Mouse (Mus musculus) thymus, postnatal 0 days (tissue): ENCODE results near the gene Pex7. TPM values are rescaled to one million over a fixed set of nuclear protein-coding genes. Genes with fewer than 3 reads are reported as not detected.

Source experiments
- DNase-seq: peaks from one replicate; pipeline ENCODE4 v3.0.0-alpha.2; 2015; ENCODE audit warnings: low spot score
- polyA plus RNA-seq: library from polyadenylated mRNA; unstranded; fragments of >200 nt; fragmentation: Nextera tagmentation; extraction: Ambion mirVana; gene quantifications from 2 replicates; pipeline ENCODE4 v1.2.1, GENCODE M21; 2015

Pex7 gene
- polyA plus RNA-seq: 67.6 and 82.6 TPM in 2 replicates

DNA sequence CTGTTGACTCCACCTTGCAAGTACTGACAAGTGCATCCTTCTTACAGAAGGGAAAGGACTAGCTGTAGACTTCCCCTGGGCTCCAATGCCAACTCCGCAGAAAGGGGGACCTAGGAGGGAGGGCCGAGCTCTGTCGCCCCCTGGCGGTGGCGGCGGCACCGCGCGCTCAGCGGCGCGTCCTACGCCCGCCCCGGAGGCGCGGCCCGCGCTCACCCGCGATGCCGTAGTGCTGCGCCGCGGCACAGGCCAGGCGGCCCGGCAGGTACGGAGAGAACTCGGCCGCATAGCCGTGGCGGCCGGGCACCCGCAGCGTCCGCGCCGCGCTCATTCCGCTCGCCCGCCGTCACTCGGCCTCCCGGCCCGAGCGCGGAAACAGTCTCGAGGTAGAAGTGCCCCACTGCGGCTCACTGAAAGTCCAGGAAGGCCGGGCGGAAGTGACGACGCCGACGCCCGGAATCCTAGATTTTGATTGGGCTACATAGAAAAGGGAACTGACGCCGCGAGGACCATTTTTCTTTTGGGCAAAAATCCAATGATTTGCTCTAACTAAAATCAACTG lies at the start of gene Pex7:
TSS of gene Pex7 (minus strand) at position 444 of the 559 bp plus-strand sequence.
- DNase-seq: peak; percentile 97

DNA sequence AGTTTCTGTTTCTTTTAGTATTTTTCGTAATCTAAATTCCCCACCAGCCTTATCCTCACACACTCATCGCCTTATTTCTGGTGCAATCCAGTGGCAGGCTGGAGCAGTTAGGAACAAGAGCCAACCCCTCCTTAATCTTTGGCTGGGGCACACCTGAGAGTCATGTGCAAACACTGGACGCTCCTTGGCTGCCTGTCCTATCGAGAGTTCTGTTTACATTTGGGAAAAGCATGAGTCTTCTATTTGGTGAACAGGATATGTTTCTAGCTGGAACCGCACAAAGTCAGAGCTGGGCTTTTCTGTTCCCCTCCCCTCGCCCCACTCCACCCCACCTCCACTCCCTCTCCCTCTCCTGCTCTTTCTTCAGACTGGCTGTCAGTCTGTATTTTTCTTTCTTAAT lies 49.3 kb upstream of the Pex7 start:
- no peak for DNase-seq

DNA sequence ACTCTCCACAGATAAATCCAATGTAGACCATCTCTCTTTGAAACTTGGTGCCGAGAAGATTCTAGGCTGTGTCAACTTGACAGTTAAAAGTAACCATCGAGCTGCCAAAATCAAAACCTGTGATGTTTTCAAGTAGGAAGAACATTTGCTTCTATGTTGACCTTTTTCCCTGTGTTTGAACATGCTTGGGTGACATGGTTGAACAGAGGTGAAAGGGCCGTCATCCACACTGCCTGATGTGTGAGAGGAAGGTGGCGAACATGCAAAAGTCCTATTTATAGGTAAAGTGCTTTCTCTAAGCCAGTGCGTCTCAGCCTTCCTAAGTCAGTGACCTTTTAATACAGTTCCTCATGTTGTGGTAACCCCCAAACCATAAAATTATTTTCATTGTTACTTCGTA lies 48.3 kb upstream of the Pex7 start:
- DNase-seq: no peak

DNA sequence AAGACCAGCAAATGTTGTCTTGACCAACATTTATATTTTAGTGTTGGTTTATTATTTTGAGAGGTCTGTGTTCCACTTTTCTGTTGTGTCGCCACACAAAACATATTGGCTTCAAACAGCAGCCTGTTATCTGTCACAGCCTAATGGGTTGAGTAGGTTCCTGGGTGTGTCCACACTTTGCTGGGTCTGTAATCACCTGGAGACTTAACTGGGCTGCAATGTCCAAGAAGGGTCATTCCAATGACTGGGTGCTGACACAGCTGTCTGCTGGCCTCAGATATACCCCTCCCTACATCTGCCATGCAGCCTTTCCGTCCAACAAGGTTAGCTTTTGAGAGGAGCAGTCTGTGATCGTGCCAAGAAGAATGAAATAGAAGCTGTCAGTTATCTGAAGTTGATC lies 47.1 kb upstream of the Pex7 start:
- DNase-seq: no peak

DNA sequence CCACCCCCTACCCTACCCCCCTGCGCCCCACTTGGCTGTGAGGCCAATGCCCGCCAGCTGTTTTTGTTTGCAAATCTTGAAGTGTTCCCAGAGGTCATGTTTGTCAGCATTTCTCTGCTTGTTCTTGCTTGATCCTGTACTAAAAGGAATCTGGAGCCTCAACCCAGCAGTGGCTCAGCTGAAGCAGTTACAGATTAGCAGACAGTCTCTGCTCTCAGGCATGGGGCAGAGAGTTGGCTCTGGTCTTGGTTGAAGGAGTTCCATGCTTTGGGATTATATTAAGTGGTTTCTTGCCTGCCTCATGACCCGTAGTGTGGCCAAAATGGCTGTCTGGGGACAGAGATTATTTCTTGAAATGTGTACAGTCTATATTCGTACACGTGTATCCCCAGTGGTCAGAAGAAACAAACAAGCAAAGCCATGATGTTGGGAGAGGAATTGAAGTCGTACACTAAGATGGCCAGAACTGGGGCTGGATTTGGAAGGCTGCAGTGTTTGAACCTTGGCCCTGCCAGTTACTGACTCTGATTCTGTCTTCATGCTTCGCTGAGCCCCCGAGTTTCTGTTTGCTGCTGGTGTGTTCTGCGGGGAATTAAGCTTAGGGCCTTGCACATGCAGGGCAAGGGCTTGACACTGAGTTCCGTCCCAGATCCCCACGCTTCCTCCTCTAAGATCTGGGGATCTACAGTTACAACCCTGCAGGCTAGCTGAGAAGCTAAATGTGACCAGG lies 45.7 kb upstream of the Pex7 start:
- no peak for DNase-seq

DNA sequence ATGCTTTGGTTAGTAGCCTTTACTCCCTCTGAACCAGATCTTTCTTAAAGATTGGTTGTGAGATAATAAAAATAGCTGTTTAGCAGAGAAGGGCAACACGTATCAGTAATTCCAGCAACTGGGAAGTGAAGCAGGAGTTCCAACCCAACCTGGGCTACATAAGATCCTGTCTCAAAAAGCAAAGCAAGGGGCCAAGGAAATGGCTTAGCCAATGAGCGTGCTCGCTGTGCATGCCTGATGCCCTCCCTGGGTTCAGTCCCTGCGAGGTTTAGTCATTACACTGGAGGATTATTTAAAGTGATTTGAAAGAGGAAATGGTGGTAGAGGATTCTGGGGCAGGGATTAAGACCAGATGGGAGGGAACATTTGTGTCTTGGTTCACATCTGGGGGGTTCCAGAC lies 41.6 kb upstream of the Pex7 start:
- DNase-seq: no peak

DNA sequence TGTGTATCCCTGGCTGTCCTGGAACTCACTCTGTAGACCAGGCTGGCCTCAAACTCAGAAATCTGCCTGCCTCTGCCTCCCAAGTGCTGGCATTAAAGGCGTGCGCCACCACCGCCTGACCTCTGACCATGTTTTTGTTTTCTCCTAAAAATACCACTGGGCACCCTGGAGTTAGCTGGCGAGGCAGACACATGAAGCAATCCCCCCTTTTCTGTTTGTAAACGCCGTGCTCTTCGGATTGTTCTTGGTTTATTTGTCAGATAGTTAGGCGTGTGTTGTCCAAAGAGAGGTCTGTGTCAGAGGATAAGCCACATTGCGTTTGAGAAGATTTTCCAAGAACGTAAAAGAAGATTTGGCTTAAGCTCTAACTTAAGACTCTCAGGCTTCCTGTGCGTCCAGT lies 40.9 kb upstream of the Pex7 start:
- no peak for DNase-seq

DNA sequence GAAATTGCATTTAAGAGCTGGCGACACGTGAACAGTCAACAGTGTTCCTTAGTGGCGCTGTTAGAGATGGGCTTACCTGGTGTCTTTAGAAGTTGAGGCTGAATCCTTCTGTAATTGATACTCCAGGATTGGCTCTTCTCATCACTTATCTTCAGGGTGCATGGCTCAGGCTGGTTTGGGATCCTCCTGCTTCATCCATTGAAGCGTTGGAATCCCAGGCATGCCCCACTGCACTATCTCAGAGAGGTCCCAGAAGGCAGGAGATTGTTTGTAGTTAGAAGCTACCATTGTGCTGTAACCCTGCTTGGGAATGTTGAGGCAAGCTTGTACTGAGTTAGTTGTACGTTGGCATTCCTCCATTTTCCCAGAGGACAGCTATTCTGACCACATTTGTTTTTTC lies 40.4 kb upstream of the Pex7 start:
- DNase-seq: no peak

DNA sequence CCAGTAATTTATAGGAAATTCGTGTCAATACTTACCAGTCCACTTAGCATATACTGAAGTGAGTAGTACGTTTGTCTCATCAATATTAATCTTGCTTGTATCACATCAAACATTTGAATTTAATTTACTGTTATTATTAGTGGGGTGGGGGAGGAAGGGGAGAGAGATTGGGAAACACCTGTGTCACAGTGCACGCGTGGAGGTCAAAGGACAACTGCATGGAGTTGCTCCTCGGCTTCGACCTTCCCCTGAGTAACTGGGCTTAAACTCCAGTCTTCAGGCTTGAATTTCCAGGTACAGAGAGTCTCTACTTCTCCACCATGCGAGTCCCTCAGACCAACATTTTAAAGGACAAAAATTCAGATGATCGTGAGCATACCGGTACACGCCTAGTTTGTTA lies 40.0 kb upstream of the Pex7 start:
- DNase-seq: no peak

DNA sequence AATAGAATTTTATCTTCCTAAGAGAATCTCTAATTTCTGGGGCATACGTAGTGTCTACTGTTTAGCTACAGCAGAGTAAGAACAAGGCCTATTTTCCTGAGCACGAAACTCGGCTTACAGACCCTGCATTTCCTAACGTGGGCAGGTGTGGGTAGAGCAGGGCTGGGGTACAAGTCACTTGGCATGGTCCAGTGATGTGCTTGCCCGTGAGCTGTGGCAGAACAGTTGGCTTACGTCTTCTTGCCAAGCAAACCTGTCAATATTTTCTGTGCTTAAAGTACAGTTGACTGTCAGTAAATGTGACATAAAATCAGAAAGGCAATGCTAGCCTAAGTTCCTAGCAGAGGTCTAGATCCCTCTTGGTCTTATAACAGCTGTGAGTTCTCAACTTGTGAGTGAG lies 39.2 kb upstream of the Pex7 start:
- no peak for DNase-seq

DNA sequence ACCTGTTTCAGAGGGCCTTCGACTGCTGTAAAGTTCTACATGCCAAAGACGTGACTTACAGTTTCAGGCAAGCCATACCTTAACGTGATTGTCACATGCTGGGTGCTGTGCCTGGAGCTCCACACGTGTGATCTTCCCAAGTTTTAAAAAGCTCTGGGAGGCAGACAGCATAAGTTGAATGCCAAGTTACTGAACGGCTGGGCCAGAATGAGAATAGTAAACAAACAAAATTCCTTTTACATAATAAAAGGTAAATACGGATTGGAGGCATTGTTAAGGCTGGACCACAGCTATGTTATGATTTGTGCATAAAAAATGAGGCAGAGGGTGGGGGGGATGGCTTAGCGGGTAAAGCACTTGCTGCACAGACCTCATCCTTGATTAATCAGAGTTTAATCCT lies 38.2 kb upstream of the Pex7 start:
- no peak for DNase-seq

DNA sequence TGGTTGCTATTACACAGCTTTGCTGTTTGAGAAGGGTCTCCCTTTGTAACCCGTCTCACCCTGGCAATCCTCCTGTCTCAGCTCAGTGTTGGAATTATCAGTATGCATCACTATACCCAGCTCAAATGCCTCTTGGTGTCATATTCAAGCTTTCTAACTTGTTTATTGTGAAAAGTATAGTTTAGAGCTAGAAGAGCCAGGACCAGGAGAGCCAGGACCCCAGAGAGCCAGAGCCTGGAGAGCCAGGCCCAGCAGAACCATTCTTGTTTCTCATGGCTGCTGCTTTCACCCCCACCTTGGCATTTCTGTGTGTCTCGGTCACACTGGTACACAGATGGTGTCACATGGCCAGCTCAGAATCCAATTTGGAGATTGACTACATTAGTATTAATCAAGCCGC lies 35.1 kb upstream of the Pex7 start:
- no peak for DNase-seq

DNA sequence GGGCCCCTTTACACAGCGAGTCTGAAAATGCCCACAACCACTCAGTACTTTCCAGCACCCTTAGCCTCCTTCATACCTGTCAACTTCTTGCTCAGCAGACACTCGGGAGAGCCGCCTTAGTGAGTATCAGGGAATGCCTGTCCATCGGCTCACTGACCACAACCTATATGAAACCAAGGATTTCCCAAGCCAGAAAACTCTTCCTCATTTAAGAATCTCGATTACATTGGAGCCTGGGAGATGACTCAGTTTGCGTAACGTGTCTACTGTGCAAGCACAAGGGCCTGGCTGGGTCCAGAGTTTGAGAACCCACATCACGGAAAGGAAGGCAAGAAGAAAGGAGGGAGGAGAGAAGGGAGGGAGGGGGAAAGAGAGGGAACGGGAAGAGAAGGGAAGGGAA lies 34.4 kb upstream of the Pex7 start:
- no peak for DNase-seq

DNA sequence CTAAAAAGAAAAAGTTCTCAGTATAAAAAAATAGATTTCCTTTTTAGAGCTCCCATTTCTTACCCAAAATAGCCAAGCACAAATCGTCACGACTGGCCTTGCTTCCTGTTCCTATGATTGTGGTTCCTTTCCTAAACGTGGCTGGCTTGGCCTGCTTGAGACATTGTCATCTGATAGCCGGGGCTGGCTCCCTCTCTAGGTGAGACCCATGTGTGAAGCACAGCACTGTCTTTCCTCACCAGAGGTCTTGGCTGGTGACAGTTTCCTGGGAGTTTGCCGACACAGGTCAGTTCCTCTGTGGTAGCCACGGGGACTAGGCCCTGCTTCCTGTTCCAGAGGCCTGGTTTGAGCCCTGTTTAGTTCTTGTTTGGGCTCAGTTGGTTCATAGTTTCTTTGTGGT lies 33.6 kb upstream of the Pex7 start:
- no peak for DNase-seq

DNA sequence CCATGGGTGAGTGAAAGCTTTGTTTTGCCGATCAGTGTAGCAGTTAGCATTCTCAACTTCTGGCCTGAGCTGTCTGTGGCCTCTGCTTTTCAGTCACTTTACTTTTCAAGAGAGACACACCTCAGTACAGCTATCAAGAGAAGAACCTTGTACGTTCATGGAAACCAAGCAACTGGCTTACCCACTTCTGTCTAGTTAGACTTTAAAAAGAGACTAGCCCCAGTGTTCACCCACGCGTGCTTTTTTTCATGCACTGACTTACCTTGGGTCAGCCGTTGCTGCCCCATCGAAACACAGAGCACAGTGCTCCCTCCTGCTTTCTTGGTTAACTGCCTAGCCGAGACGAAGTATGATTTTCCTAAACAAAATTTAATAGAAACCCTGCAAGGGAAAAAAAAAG lies 33.1 kb upstream of the Pex7 start:
- no peak for DNase-seq

DNA sequence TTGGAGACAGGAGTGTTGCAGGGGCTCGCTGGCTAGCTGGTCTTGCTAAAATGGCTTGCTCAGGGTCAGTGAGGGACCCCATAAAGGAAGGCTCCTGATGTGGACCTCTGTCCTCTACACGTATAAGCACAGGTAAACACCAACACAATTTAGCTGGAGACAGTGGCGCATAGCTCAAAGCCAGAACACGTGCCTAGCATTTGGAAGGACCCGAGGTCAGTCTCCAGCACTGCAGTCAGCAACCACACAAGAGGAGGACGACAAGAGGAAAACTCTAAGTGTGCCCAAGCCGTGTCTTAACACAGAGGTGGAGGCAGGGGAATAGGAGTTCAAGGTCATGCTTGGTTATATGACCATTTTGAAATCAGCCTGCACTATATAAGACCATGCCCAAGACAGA lies 32.6 kb upstream of the Pex7 start:
- no peak for DNase-seq

DNA sequence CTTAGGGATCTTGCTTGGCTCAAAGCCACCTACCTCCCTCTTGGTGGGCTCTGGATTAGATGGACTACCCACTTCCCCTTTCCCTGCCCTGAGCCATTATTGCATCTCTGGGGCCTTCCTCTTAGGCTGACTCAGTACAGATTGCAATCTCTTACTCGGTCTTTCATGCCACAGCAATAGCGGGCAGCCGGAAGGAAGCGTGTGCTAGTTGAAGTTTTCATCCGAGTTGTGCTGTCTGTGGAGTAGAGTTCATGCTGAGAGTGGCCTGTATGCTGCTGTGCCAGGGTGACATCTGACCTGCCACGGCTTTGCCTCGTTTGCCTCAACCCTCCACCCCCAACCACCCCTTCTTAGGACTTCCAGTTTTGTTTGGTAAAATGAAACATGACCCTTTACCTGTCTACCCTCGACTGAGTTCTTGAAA lies 31.8 kb upstream of the Pex7 start:
- peak; percentile 71 for DNase-seq

DNA sequence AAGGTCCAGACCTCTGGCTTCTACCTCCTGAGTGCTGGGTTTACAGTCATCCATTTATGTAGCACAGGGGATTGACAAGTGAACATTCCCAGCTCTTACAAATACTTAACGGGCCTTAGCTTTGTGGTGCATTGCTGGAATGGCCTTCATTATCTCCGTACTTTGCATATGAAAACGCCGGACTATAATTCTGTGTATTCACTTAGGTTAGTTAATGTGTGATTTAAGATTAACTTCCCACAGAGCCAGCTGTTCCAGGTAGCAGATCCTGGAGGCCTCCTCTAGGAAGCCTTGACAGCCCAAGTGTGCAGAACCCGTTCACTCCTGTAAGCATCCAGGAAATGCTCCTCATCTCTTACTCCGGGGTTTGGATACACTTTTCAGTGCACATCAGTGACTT lies 31.2 kb upstream of the Pex7 start:
- DNase-seq: no peak

DNA sequence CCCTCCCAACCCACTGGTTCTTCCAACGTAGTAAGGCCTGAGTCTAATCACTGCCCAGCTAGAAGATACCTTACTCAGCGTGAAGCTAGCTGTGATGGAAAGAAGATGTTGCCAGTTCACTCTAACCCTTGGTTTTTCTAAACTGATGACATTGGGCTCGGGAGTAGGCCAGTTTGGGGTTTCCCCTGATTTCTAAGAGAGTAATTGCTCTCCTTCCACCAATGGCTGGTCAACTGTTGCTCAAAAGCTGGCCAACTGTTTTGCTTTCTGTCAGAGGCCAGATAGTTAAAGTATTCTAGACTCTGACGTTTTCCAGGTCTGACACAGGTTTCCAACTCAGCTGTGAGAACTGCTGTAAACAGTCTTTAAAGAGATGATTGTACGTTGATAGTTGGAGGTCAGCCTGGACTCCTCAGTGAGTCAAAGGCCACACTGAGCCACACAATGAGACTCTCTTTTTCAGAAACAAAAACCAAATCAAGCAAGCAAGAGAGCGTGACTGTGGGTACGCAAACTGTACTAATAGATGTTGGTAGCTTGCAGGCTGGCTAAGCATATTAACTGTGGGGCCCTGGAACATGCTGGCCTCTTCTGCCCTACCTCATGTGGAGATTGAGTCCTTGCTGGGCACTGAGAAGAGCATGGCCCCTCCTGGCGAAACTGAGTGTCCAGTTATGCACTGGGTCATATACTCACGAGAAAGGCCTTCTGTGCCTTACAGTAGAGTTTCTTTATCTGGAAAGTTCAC lies 29.6 kb upstream of the Pex7 start:
- DNase-seq: no peak

DNA sequence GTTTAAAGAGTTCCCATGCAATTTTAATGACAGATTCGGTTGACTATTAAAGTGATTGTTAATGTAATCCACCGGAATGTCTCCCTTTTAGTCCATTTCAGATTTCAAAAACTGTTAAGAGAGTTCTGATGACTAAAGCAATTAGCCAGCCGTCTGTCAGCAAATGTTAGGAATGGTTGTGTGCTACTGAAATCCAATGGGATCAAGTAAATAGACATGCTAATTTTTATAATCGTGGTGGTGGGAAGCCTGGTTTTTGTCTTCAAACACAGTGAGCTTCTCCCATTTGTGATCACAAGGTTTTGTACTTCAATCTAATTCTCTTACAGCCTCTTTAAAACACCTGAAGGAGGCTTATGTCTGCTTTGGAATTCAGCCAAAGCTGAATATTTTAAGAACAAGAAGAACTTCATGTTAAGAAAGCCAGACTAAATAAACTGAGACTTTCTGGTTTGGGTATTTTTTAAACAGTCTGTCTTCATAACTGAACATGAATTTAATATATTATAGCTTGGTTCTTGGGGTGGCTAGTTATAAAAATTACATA lies 28.4 kb upstream of the Pex7 start:
- DNase-seq: no peak

DNA sequence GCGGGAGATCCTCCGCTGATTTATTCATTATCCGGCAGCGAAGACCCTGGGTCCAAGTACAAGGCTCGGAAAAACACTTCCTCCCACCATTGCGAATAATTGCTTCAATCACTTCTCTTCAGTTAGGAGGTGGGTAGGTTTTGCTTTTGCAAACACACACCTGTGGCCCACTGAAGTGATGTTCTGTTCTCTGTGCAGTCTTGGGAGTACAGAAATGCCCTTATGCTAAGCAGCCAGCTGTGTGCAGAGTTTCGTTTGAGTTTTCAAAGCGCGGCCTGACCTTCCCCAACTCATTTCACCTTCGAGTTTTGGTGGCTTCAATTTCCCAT lies 27.8 kb upstream of the Pex7 start:
- DNase-seq: peak; percentile 36
